Mouse (Mus musculus) embryonic facial prominence, embryonic 13.5 days (tissue): ENCODE results near the gene Ubash3a. TPM values are rescaled to one million over a fixed set of nuclear protein-coding genes. Genes with fewer than 3 reads are reported as not detected.
"Not testable (repeated sequence)": the region's sequence is repeated elsewhere in the genome, so short reads cannot be mapped to it uniquely, and the experiment has no call there.

Source experiments
- ATAC-seq: fragments of 200-750 bp; cut with Nextera tagmentation; 2 replicates; pipeline ENCODE4 v1.8.0; 2017; ENCODE audit warnings: low read depth; ENCODE audit not compliant: insufficient number of reproducible peaks, insufficient read depth, low FRiP score, low TSS enrichment
- H3K27ac ChIP-seq: fragments of 300-500 bp; sonication (generic); 2 replicates; pipeline ENCODE4 v1.5.1; 2015; ENCODE audit warnings: moderate library complexity, mild to moderate bottlenecking, inconsistent platforms
- H3K27me3 ChIP-seq: fragments of 300-500 bp; sonication (generic); 2 replicates; pipeline ENCODE4 v1.6.1; 2015; ENCODE audit warnings: mild to moderate bottlenecking, inconsistent platforms
- H3K36me3 ChIP-seq: fragments of 300-500 bp; sonication (generic); 2 replicates; pipeline ENCODE4 v1.6.1; 2015; ENCODE audit warnings: mild to moderate bottlenecking, inconsistent platforms
- H3K4me1 ChIP-seq: fragments of 300-500 bp; sonication (generic); 2 replicates; pipeline ENCODE4 v1.6.1; 2015; ENCODE audit warnings: inconsistent platforms
- H3K4me2 ChIP-seq: fragments of 300-500 bp; sonication (generic); 2 replicates; pipeline ENCODE4 v1.6.1; 2015; ENCODE audit warnings: moderate library complexity, mild to moderate bottlenecking, inconsistent platforms
- H3K4me3 ChIP-seq: fragments of 300-500 bp; sonication (generic); 2 replicates; pipeline ENCODE4 v1.5.1; 2015; ENCODE audit warnings: mild to moderate bottlenecking, inconsistent platforms
- H3K9ac ChIP-seq: fragments of 300-500 bp; sonication (generic); 2 replicates; pipeline ENCODE4 v1.6.1; 2015; ENCODE audit warnings: mild to moderate bottlenecking, inconsistent platforms
- H3K9me3 ChIP-seq: fragments of 300-500 bp; sonication (generic); 2 replicates; pipeline ENCODE4 v1.6.1; 2016; ENCODE audit warnings: inconsistent platforms
- WGBS: fragments of 180-500 bp; shearing (Covaris S2); methylation state at CpG from one replicate; pipeline ENCODE4 v1.1.7; 2015; ENCODE audit warnings: mixed read lengths; 5-methylcytosine and 5-hydroxymethylcytosine counted together
- polyA plus RNA-seq: library from polyadenylated mRNA; unstranded; fragments of >200 nt; fragmentation: Nextera tagmentation; extraction: Ambion mirVana; gene quantifications from 2 replicates; pipeline ENCODE4 v1.2.1, GENCODE M21; 2015

The Ubash3a gene
- polyA plus RNA-seq, 1 experiment from 2014 or later: 0.24 TPM

- 46% methylated on average over 6 of the region's 6 CpGs for WGBS
- H3K4me2 ChIP-seq: no peak overlapping the region
- no peak for ATAC-seq
- H3K9ac ChIP-seq: no peak overlapping the region
- no peak overlapping the region for H3K4me3 ChIP-seq
- no peaks in the 10 kb centered on the region for H3K9me3 ChIP-seq
- H3K36me3 ChIP-seq: no peaks in the 10 kb centered on the region
- no peaks in the 10 kb centered on the region for H3K27me3 ChIP-seq
- H3K27ac ChIP-seq: no peak overlapping the region
- peaks cover 16% of the 10 kb centered on the region for H3K4me1 ChIP-seq
Measured at GRCm38 (mm10) chr17:31264372-31264771, 56.7 kb downstream of the Ubash3a start.

- Histone ChIP-seq H3K27me3 (no peaks in the 10 kb centered on the region), H3K4me1 (peaks cover 16% of the 10 kb centered on the region), H3K4me3 (no peak overlapping the region), H3K36me3 (no peaks in the 10 kb centered on the region), H3K9ac (no peak overlapping the region), H3K4me2 (no peak overlapping the region), H3K9me3 (no peaks in the 10 kb centered on the region), H3K27ac (no peak overlapping the region)
- ATAC-seq: no peak
- WGBS: 9% methylated on average over 3 of the region's 3 CpGs
Measured at GRCm38 (mm10) chr17:31265171-31265572, 57.5 kb downstream of the Ubash3a start.

GRCm38 (mm10) chr17:31265831-31266230 lies 58.2 kb downstream of the Ubash3a start:
- H3K4me1 ChIP-seq: peaks cover 16% of the 10 kb centered on the region
- H3K27ac ChIP-seq: no peak overlapping the region
- no peaks in the 10 kb centered on the region for H3K9me3 ChIP-seq
- no peak for ATAC-seq
- H3K27me3 ChIP-seq: no peaks in the 10 kb centered on the region
- no peak overlapping the region for H3K4me3 ChIP-seq
- 87% methylated on average over 9 of the region's 9 CpGs for WGBS
- H3K9ac ChIP-seq: no peak overlapping the region
- no peak overlapping the region for H3K4me2 ChIP-seq
- H3K36me3 ChIP-seq: no peaks in the 10 kb centered on the region

- no peak overlapping the region for H3K4me3 ChIP-seq
- WGBS: 86% methylated on average over 7 of the region's 7 CpGs
- no peaks in the 10 kb centered on the region for H3K36me3 ChIP-seq
- no peak for ATAC-seq
- peaks cover 16% of the 10 kb centered on the region for H3K4me1 ChIP-seq
- H3K9ac ChIP-seq: no peak overlapping the region
- H3K9me3 ChIP-seq: no peaks in the 10 kb centered on the region
- no peaks in the 10 kb centered on the region for H3K27me3 ChIP-seq
- no peak overlapping the region for H3K4me2 ChIP-seq
- no peak overlapping the region for H3K27ac ChIP-seq
Measured at GRCm38 (mm10) chr17:31266321-31266950, 58.8 kb downstream of the Ubash3a start.

GRCm38 (mm10) chr17:31267138-31267537 lies 59.5 kb downstream of the Ubash3a start:
- no peak overlapping the region for H3K4me2 ChIP-seq
- ATAC-seq: no peak
- H3K36me3 ChIP-seq: no peaks in the 10 kb centered on the region
- 55% methylated on average over 4 of the region's 4 CpGs for WGBS
- H3K27me3 ChIP-seq: no peaks in the 10 kb centered on the region
- H3K4me1 ChIP-seq: peaks cover 16% of the 10 kb centered on the region
- no peaks in the 10 kb centered on the region for H3K9me3 ChIP-seq
- no peak overlapping the region for H3K27ac ChIP-seq
- no peak overlapping the region for H3K4me3 ChIP-seq
- H3K9ac ChIP-seq: no peak overlapping the region

- Histone ChIP-seq H3K9me3 (no peaks in the 10 kb centered on the region), H3K4me3 (no peak overlapping the region), H3K27me3 (no peaks in the 10 kb centered on the region), H3K9ac (no peak overlapping the region), H3K36me3 (no peaks in the 10 kb centered on the region), H3K4me2 (no peak overlapping the region), H3K4me1 (peaks cover 16% of the 10 kb centered on the region), H3K27ac (no peak overlapping the region)
- WGBS: 69% methylated on average over 6 of the region's 6 CpGs
- no peak for ATAC-seq
Measured at GRCm38 (mm10) chr17:31267603-31268002, 59.9 kb downstream of the Ubash3a start.

GRCm38 (mm10) chr17:31268016-31268415 lies 60.3 kb downstream of the Ubash3a start:
- Histone ChIP-seq H3K27me3 (no peaks in the 10 kb centered on the region), H3K27ac (no peak overlapping the region), H3K36me3 (no peaks in the 10 kb centered on the region), H3K4me2 (no peak overlapping the region), H3K4me3 (no peak overlapping the region), H3K4me1 (peaks cover 16% of the 10 kb centered on the region), H3K9ac (no peak overlapping the region), H3K9me3 (no peaks in the 10 kb centered on the region)
- ATAC-seq: no peak
- 70% methylated on average over 1 of the region's 1 CpGs for WGBS

- no peaks in the 10 kb centered on the region for H3K36me3 ChIP-seq
- H3K4me3 ChIP-seq: no peak overlapping the region
- 81% methylated on average over 2 of the region's 2 CpGs for WGBS
- H3K4me1 ChIP-seq: peaks cover 14% of the 10 kb centered on the region
- H3K4me2 ChIP-seq: no peak overlapping the region
- H3K27me3 ChIP-seq: no peaks in the 10 kb centered on the region
- no peak overlapping the region for H3K9ac ChIP-seq
- no peaks in the 10 kb centered on the region for H3K9me3 ChIP-seq
- ATAC-seq: no peak
- H3K27ac ChIP-seq: no peak overlapping the region
Measured at GRCm38 (mm10) chr17:31269761-31270160, 62.1 kb downstream of the Ubash3a start.

GRCm38 (mm10) chr17:31270246-31270645 lies 62.6 kb downstream of the Ubash3a start:
- H3K27ac ChIP-seq: no peak overlapping the region
- H3K4me1 ChIP-seq: peaks cover 9% of the 10 kb centered on the region
- H3K4me3 ChIP-seq: no peak overlapping the region
- no peaks in the 10 kb centered on the region for H3K27me3 ChIP-seq
- H3K4me2 ChIP-seq: no peak overlapping the region
- no peak for ATAC-seq
- WGBS: 93% methylated on average over 4 of the region's 4 CpGs
- H3K9ac ChIP-seq: no peak overlapping the region
- H3K36me3 ChIP-seq: no peaks in the 10 kb centered on the region
- H3K9me3 ChIP-seq: no peaks in the 10 kb centered on the region

GRCm38 (mm10) chr17:31270736-31271135 lies 63.1 kb downstream of the Ubash3a start:
- not testable (repeated sequence) for H3K27ac ChIP-seq, H3K4me2 ChIP-seq, H3K4me3 ChIP-seq, ATAC-seq, H3K36me3 ChIP-seq, H3K27me3 ChIP-seq, H3K4me1 ChIP-seq, H3K9me3 ChIP-seq, H3K9ac ChIP-seq
- 76% methylated on average over 8 of the region's 8 CpGs for WGBS

- Histone ChIP-seq H3K9me3 (no peaks in the 10 kb centered on the region), H3K9ac (no peak overlapping the region), H3K27ac (no peak overlapping the region), H3K4me3 (no peak overlapping the region), H3K4me2 (no peak overlapping the region), H3K36me3 (no peaks in the 10 kb centered on the region), H3K27me3 (no peaks in the 10 kb centered on the region), H3K4me1 (0 out of 2 replicates have a peak, but pooled peaks cover 4% of the 10 kb centered on the region)
- 45% methylated on average over 4 of the region's 7 CpGs for WGBS
- ATAC-seq: no peak
Measured at GRCm38 (mm10) chr17:31271136-31271851, 63.6 kb downstream of the Ubash3a start.
